Mouse (Mus musculus): ENCODE measurements around the gene Rbm28. TPM values are rescaled to one million over a fixed set of nuclear protein-coding genes. Genes with fewer than 3 reads are reported as not detected.

Gene Rbm28
- polyA plus RNA-seq, 1 experiment from 2014 or later, result 57.4 TPM

DNA sequence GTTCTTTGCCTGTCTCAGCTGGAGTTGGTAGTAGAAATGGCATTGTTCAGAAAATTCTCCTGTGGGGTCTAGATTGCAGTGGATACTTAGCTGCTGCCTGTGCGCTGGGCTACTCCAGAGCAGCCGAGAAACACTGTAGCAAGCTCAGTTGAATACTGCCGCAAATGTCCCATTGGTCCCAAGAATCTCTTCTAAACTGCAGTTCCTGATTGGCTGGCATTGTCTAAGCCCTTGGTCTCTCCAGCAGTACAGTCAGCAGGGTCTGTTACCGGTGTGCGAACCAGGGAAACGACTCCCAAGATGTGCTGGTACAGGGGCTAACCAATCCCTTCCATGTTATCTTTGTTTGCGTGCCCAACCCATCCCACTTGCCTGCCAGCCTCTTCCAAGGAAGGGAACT lies 72.6 kb downstream of the Rbm28 start:
- 0 out of 2 replicates have a peak, but pooled peaks cover 2% of the 10 kb centered on the region for H3K4me1 ChIP-seq
- no peak for ATAC-seq (ENCODE audit: insufficient number of reproducible peaks, insufficient read depth, low FRiP score, low TSS enrichment)
- no peak overlapping the region for H3K4me2 ChIP-seq (replicated peaks)
- no peaks in the 10 kb centered on the region for H3K36me3 ChIP-seq
- H3K4me3 ChIP-seq, result no peak overlapping the region
- H3K27ac ChIP-seq, result no peak overlapping the region
- WGBS, result 83% methylated on average over 7 of the region's 7 CpGs
- peaks cover 10% of the 10 kb centered on the region; the same call in 1 of the 2 replicates for H3K9me3 ChIP-seq
- no peaks in the 10 kb centered on the region for H3K27me3 ChIP-seq
- H3K9ac ChIP-seq, result no peak overlapping the region

DNA sequence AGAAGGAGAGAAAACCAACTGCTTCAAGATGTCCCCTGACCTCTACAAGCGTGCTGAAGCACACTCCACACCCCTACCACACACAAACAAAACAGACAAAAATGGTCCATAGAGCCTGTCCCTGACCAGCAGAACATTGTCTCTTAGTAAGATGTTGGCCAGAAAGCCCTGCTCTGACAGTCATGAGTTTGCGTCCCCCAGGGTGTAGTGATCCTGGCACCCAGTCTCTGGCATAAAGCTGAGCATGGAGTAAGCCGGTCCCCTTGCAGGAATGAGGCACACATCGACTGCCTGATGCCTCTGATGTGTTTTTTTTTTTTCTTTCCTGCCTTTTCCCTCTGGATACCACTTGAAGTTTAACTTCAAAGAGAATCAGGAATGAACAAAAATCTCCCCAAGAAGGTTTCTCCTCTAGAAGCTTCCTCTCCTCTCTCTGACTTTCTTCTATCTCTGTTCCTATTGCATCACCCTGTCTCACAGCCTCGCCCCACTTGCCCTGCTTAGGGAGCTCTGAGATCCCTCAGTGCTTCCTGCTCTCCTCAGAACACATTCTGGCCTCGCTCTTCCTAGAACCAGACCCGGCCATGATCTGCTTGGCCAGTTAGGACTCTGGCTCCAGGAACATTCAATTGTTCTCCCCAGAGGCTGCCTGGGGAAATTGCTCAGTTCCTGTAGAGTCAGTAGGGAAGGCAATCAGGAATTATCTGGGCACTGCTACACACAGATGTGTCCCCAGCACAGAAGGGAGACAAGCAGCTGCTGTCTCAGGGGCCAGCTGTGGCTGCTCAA lies 76.7 kb downstream of the Rbm28 start:
- Histone ChIP-seq H3K27me3 (no peaks in the 10 kb centered on the region), H3K4me2 (replicated peaks) (no peak overlapping the region), H3K36me3 (no peaks in the 10 kb centered on the region), H3K4me3 (no peak overlapping the region), H3K27ac (no peak overlapping the region), H3K9me3 (peaks cover 10% of the 10 kb centered on the region; the same call in 1 of the 2 replicates), H3K4me1 (peaks cover 2% of the 10 kb centered on the region; the same call in 1 of the 2 replicates), H3K9ac (no peak overlapping the region)
- no peak for ATAC-seq (ENCODE audit: insufficient number of reproducible peaks, insufficient read depth, low FRiP score, low TSS enrichment)
- 60% methylated on average over 7 of the region's 7 CpGs for WGBS

- 45% methylated on average over 7 of the region's 7 CpGs for WGBS
Observed at GRCm38 (mm10) chr6:29084401-29084800, 80.4 kb downstream of the Rbm28 start.

DNA sequence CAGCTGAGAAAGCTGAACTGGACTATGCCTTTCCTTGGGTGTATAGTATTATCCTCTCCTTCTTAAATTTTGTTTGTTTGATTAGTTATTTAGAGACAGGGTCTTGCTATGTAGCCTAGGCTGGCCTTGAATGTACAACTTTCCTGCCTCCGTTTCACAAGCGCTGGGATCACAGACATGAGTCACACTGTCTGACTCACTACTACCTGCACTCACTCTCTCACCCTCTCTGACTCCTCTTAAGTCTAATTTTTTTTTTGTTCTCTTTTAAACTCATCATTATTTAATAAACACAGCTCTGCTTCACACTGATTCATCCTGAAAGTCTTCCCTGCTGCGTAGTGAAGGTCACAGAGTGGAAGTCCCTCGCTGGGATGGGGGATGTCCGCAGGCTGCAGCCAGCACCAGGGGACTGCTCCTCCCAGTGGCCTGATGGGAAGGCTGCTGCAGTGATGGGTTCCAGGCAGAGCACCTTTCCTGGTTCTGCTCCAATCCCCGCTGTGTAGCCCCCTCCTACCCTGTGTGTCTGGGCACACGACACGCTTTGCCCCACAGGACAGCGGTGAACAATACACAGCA lies 81.9 kb downstream of the Rbm28 start:
- Histone ChIP-seq H3K36me3 (no peaks in the 10 kb centered on the region), H3K4me3 (no peak overlapping the region), H3K4me1 (no peaks in the 10 kb centered on the region; the same call in 1 of the 2 replicates), H3K9ac (no peak overlapping the region), H3K27me3 (no peaks in the 10 kb centered on the region), H3K27ac (no peak overlapping the region), H3K9me3 (no peaks in the 10 kb centered on the region), H3K4me2 (replicated peaks) (no peak overlapping the region)
- no peak for ATAC-seq (ENCODE audit: insufficient number of reproducible peaks, insufficient read depth, low FRiP score, low TSS enrichment)
- 39% methylated on average over 9 of the region's 9 CpGs for WGBS

More at GRCm38 (mm10) chr6:29084401-29084800, 80.4 kb downstream of the Rbm28 start:
- no peaks in the 10 kb centered on the region for H3K36me3 ChIP-seq
- no peaks in the 10 kb centered on the region for H3K9me3 ChIP-seq
- H3K4me3 ChIP-seq, result no peak overlapping the region
- no peak for ATAC-seq (ENCODE audit: insufficient number of reproducible peaks, insufficient read depth, low FRiP score, low TSS enrichment)
- no peak overlapping the region for H3K4me2 ChIP-seq (replicated peaks)
- no peak overlapping the region for H3K9ac ChIP-seq
- peaks cover 2% of the 10 kb centered on the region; the same call in 1 of the 2 replicates for H3K4me1 ChIP-seq
- H3K27me3 ChIP-seq, result no peaks in the 10 kb centered on the region
- no peak overlapping the region for H3K27ac ChIP-seq

DNA sequence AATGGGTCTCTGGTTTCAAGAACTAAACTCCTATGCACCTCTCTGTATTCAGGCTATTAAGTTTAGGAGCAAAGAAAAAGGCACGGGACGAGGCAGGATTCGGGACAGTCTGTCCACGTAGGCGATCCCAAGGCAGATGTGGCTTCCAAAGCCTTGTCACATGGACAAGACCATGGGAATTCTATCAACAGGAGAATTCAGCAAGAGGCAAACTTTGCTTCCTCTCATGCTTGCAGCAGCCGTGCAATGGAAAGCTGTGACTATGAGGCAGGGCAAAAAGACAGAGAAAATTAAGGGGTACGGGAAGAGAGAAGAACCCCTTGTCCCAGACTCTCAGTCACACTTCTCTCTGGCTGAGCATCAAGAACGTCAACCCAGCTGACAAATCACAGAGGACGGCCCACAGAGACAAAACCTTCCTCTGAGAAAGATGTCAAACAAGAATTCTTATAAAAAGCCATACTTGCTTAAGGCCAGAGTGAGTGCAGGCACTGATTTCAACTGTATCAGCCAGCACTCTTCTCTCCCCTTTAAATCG lies 82.9 kb downstream of the Rbm28 start:
- Histone ChIP-seq H3K27me3 (no peaks in the 10 kb centered on the region), H3K4me2 (replicated peaks) (no peak overlapping the region), H3K4me3 (no peak overlapping the region), H3K9me3 (no peaks in the 10 kb centered on the region), H3K9ac (no peak overlapping the region), H3K36me3 (no peaks in the 10 kb centered on the region), H3K4me1 (no peaks in the 10 kb centered on the region; the same call in 1 of the 2 replicates), H3K27ac (no peak overlapping the region)
- WGBS, result 77% methylated on average over 10 of the region's 10 CpGs
- ATAC-seq (ENCODE audit: insufficient number of reproducible peaks, insufficient read depth, low FRiP score, low TSS enrichment), result no peak

- H3K27me3 ChIP-seq, result no peaks in the 10 kb centered on the region
- no peak overlapping the region for H3K4me2 ChIP-seq (replicated peaks)
- no peak overlapping the region for H3K4me3 ChIP-seq
- H3K27ac ChIP-seq, result no peak overlapping the region
- no peak for ATAC-seq (ENCODE audit: insufficient number of reproducible peaks, insufficient read depth, low FRiP score, low TSS enrichment)
- H3K36me3 ChIP-seq, result no peaks in the 10 kb centered on the region
- WGBS, result 66% methylated on average over 4 of the region's 4 CpGs
- no peaks in the 10 kb centered on the region for H3K9me3 ChIP-seq
- H3K9ac ChIP-seq, result no peak overlapping the region
- no peaks in the 10 kb centered on the region; the same call in 1 of the 2 replicates for H3K4me1 ChIP-seq
Observed at GRCm38 (mm10) chr6:29079291-29079690, 85.5 kb downstream of the Rbm28 start.

DNA sequence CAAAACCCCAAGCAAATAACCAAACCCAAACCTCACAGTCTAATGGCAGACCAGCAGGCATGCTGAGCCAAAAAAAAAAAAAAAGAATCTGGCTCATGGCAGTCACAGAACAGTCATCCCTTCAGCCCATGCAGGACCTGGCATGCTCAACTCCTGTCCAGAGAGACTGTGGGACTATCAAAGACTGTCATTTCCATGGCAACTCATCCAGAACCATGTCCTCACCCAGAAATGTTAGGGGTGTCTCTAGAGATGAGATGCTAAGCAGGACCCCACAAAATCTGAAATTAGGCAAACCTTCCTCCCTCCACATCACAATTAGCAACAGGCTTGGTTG lies 90.7 kb downstream of the Rbm28 start:
- no peak overlapping the region for H3K4me3 ChIP-seq
- no peak overlapping the region for H3K4me2 ChIP-seq (replicated peaks)
- no peak overlapping the region for H3K27ac ChIP-seq
- no peaks in the 10 kb centered on the region for H3K36me3 ChIP-seq
- H3K9me3 ChIP-seq, result no peaks in the 10 kb centered on the region
- ATAC-seq (ENCODE audit: insufficient number of reproducible peaks, insufficient read depth, low FRiP score, low TSS enrichment), result no peak
- no peaks in the 10 kb centered on the region for H3K27me3 ChIP-seq
- H3K4me1 ChIP-seq, result no peaks in the 10 kb centered on the region
- H3K9ac ChIP-seq, result no peak overlapping the region

Small RNA genes within 50 kb of the gene (microRNA-seq; reads per million reads assigned to microRNA genes)
- not detected for gene Gm24303

Other genes with a start within 250 kb of the Rbm28 start
- not detected in 2 replicates for gene Lep, start 104.8 kb downstream of the Rbm28 start, polyA plus RNA-seq (2016; fragmentation: Nextera tagmentation; extraction: Ambion mirVana)
- gene Prrt4, start 14.6 kb upstream of the Rbm28 start, polyA plus RNA-seq (2016; fragmentation: Nextera tagmentation; extraction: Ambion mirVana), result 1.5 and 1.8 TPM in 2 replicates
- gene Impdh1, start 51.4 kb upstream of the Rbm28 start, polyA plus RNA-seq (2016; fragmentation: Nextera tagmentation; extraction: Ambion mirVana), result 34.6 and 38.1 TPM in 2 replicates
- 36.6 and 40.4 TPM in 2 replicates for gene Hilpda, start 107.5 kb upstream of the Rbm28 start, polyA plus RNA-seq (2016; fragmentation: Nextera tagmentation; extraction: Ambion mirVana)
- 0.27 and 0.39 TPM in 2 replicates for gene Fam71f2, start 114.6 kb upstream of the Rbm28 start, polyA plus RNA-seq (2016; fragmentation: Nextera tagmentation; extraction: Ambion mirVana)
- gene Fam71f1, start 154.1 kb upstream of the Rbm28 start, polyA plus RNA-seq (2016; fragmentation: Nextera tagmentation; extraction: Ambion mirVana), result 0.17 and 0.31 TPM in 2 replicates
- gene Calu, start 183.1 kb upstream of the Rbm28 start, polyA plus RNA-seq (2016; fragmentation: Nextera tagmentation; extraction: Ambion mirVana), result 314 and 332 TPM in 2 replicates
- 0.61 and 0.90 TPM in 2 replicates for gene Opn1sw, start 223.5 kb upstream of the Rbm28 start, polyA plus RNA-seq (2016; fragmentation: Nextera tagmentation; extraction: Ambion mirVana)
- gene Ccdc136, start 231.3 kb upstream of the Rbm28 start, polyA plus RNA-seq (2016; fragmentation: Nextera tagmentation; extraction: Ambion mirVana), result 26.6 and 26.9 TPM in 2 replicates

Measured in embryonic facial prominence, embryonic 12.5 days (tissue).